Mouse (Mus musculus) stomach, postnatal 0 days (tissue): Measurements from ENCODE around the gene Gm28778. TPM values are rescaled to one million over a fixed set of nuclear protein-coding genes. Genes with fewer than 3 reads are reported as not detected.
"Not testable (repeated sequence)": the region's sequence is repeated elsewhere in the genome, so short reads cannot be mapped to it uniquely, and the experiment has no call there.

Source experiments
- ATAC-seq: fragments of 200-750 bp; cut with Nextera tagmentation; 2 replicates; pipeline ENCODE4 v1.8.0; 2017; ENCODE audit not compliant: low FRiP score, low TSS enrichment
- DNase-seq: peaks from one replicate; pipeline ENCODE4 v3.0.0-alpha.2; 2016; ENCODE audit warnings: low spot score
- H3K27ac ChIP-seq: fragments of 300-500 bp; sonication (generic); replicated peaks from 2 replicates; pipeline ENCODE4 v1.5.1; 2014; ENCODE audit warnings: mild to moderate bottlenecking, control low read depth
- H3K27me3 ChIP-seq: fragments of 300-500 bp; sonication (generic); 2 replicates; pipeline ENCODE4 v1.6.1; 2014; ENCODE audit warnings: low read length; ENCODE audit not compliant: control insufficient read depth, insufficient read depth
- H3K36me3 ChIP-seq: fragments of 300-500 bp; sonication (generic); 2 replicates; pipeline ENCODE4 v1.6.1; 2014; ENCODE audit warnings: low read length, mixed read lengths; ENCODE audit not compliant: control insufficient read depth, insufficient read depth
- H3K4me1 ChIP-seq: fragments of 300-500 bp; sonication (generic); replicated peaks from 2 replicates; pipeline ENCODE4 v1.6.1; 2014; ENCODE audit warnings: antibody characterized with exemption; ENCODE audit not compliant: control insufficient read depth, insufficient read depth
- H3K4me2 ChIP-seq: fragments of 300-500 bp; sonication (generic); replicated peaks from 2 replicates; pipeline ENCODE4 v1.6.1; 2014; ENCODE audit warnings: low read depth, mild to moderate bottlenecking, control low read depth, moderate library complexity
- H3K4me3 ChIP-seq: fragments of 300-500 bp; sonication (generic); 2 replicates; pipeline ENCODE4 v1.5.1; 2014; ENCODE audit warnings: low read depth, low read length, control low read depth
- H3K9ac ChIP-seq: fragments of 300-500 bp; sonication (generic); 2 replicates; pipeline ENCODE4 v1.6.1; 2014; ENCODE audit warnings: mild to moderate bottlenecking, low read length, control low read depth, mixed read lengths
- H3K9me3 ChIP-seq: fragments of 300-500 bp; sonication (generic); 2 replicates; pipeline ENCODE4 v1.6.1; 2016; ENCODE audit warnings: low read length; ENCODE audit not compliant: control insufficient read depth
- CTCF ChIP-seq: IDR thresholded peaks from 2 replicates; pipeline ENCODE4 v1.5.1; 2016; ENCODE audit warnings: antibody characterized with exemption, low read depth, mild to moderate bottlenecking, moderate library complexity
- EP300 ChIP-seq: optimal IDR thresholded peaks from 2 replicates; pipeline ENCODE3; 2016; ENCODE audit warnings: antibody characterized with exemption
- WGBS: fragments of 180-500 bp; shearing (Covaris S2); extraction: QIAGEN DNeasy Blood & Tissue Kit; methylation state at CpG from one replicate; pipeline ENCODE4 v1.1.7; 2014; 5-methylcytosine and 5-hydroxymethylcytosine counted together
- polyA plus RNA-seq: library from polyadenylated mRNA; unstranded; fragments of >200 nt; fragmentation: Nextera tagmentation; extraction: Ambion mirVana; gene quantifications from 2 replicates; pipeline ENCODE4 v1.2.1, GENCODE M21; 2015

The Gm28778 gene
- polyA plus RNA-seq, 1 experiment from 2014 or later = 0.23 TPM

GRCm38 (mm10) chr1:53335465-53335864 lies 38.6 kb downstream of the Gm28778 start:
- no peaks in the 10 kb centered on the region for H3K4me1 ChIP-seq
- ATAC-seq (no peak), DNase-seq (no peak)
- no peak overlapping the region for H3K9ac ChIP-seq
- no peaks in the 10 kb centered on the region for H3K36me3 ChIP-seq
- no peak overlapping the region for H3K4me2 ChIP-seq
- no peak overlapping the region for H3K27ac ChIP-seq
- H3K4me3 ChIP-seq = no peak overlapping the region
- H3K9me3 ChIP-seq = no peaks in the 10 kb centered on the region
- no peaks in the 10 kb centered on the region for H3K27me3 ChIP-seq
- TF ChIP-seq CTCF (no peak), EP300 (no peak)

- WGBS = 65% methylated on average over 2 of the region's 2 CpGs
- H3K27ac ChIP-seq, DNase-seq, H3K4me3 ChIP-seq, ATAC-seq, H3K27me3 ChIP-seq, H3K4me1 ChIP-seq, H3K4me2 ChIP-seq, H3K9ac ChIP-seq, H3K9me3 ChIP-seq, H3K36me3 ChIP-seq: not testable (repeated sequence)
Observed at GRCm38 (mm10) chr1:53337403-53337802, 40.5 kb downstream of the Gm28778 start.

GRCm38 (mm10) chr1:53341071-53341470 lies 44.2 kb downstream of the Gm28778 start:
- H3K4me3 ChIP-seq = no peak overlapping the region
- no peaks in the 10 kb centered on the region for H3K27me3 ChIP-seq
- H3K27ac ChIP-seq = no peak overlapping the region
- no peak overlapping the region for H3K9ac ChIP-seq
- H3K4me1 ChIP-seq = no peaks in the 10 kb centered on the region
- 98% methylated on average over 2 of the region's 2 CpGs for WGBS
- DNase-seq (no peak), ATAC-seq (no peak)
- H3K9me3 ChIP-seq = no peaks in the 10 kb centered on the region
- H3K36me3 ChIP-seq = 0 out of 2 replicates have a peak, but pooled peaks cover 2% of the 10 kb centered on the region
- TF ChIP-seq CTCF = no peak
- TF ChIP-seq EP300 = no peak
- no peak overlapping the region for H3K4me2 ChIP-seq

- Histone ChIP-seq H3K4me1 (no peaks in the 10 kb centered on the region), H3K27me3 (no peaks in the 10 kb centered on the region), H3K9ac (peak within 1 kb of the TSS; percentile 87), H3K36me3 (peaks cover 5% of the 10 kb centered on the region), H3K4me2 (peak within 1 kb of the TSS; percentile 60), H3K27ac (peak within 1 kb of the TSS; percentile 88), H3K4me3 (peak within 1 kb of the TSS; percentile 87), H3K9me3 (no peaks in the 10 kb centered on the region)
- ATAC-seq = peak; percentile 100
- TF ChIP-seq CTCF (peak; percentile 78), EP300 (no peak)
- peak; percentile 98 for DNase-seq
- WGBS = under 1% methylated on average over 40 of the region's 44 CpGs
Observed at GRCm38 (mm10) chr1:53352327-53353261, 55.7 kb downstream of the Gm28778 start, which contains the start of the genes Asdurf, Gm28551 and Asnsd1. Asdurf (minus strand) TSS chr1:53352619. Gm28551 (minus strand) TSS chr1:53352667. Asnsd1 (minus strand) TSS chr1:53352752.

- Histone ChIP-seq H3K27me3 (no peaks in the 10 kb centered on the region), H3K4me3 (no peak overlapping the region), H3K4me2 (no peak overlapping the region), H3K9me3 (no peaks in the 10 kb centered on the region), H3K4me1 (no peaks in the 10 kb centered on the region), H3K36me3 (no peaks in the 10 kb centered on the region), H3K27ac (no peak overlapping the region), H3K9ac (no peak overlapping the region)
- DNase-seq = no peak
- TF ChIP-seq CTCF (no peak), EP300 (no peak)
- no peak for ATAC-seq
Observed at GRCm38 (mm10) chr1:53358988-53359387, 62.1 kb downstream of the Gm28778 start.

Other genes starting within 250 kb of the Gm28778 start
- gene Mstn, start 235.5 kb upstream of the Gm28778 start, polyA plus RNA-seq = 0.25 and 0.80 TPM in 2 replicates
- gene 1700019A02Rik, start 109.5 kb upstream of the Gm28778 start, polyA plus RNA-seq = not detected in 2 replicates
- gene Pms1, start 93 bp upstream of the Gm28778 start, polyA plus RNA-seq = 4.7 TPM in 2 replicates
- gene Ormdl1, start within 50 bp of the Gm28778 start, polyA plus RNA-seq = 29.6 and 29.8 TPM in 2 replicates
- gene Osgepl1, start 16.5 kb downstream of the Gm28778 start, polyA plus RNA-seq = 15.7 and 16.7 TPM in 2 replicates
- 2.8 and 13.4 TPM in 2 replicates for gene Asdurf, start 55.5 kb downstream of the Gm28778 start, polyA plus RNA-seq
- gene Gm28551, start 55.6 kb downstream of the Gm28778 start, polyA plus RNA-seq = 0.27 and 0.35 TPM in 2 replicates
- 44.0 and 48.8 TPM in 2 replicates for gene Asnsd1, start 55.6 kb downstream of the Gm28778 start, polyA plus RNA-seq